ENCODE assay signal across 19 mouse cellular contexts in genomic region chr19:56326243-56326855, GRCm38 (mm10). TPM values are rescaled to one million over a fixed set of nuclear protein-coding genes. Genes with fewer than 3 reads are reported as not detected.
A peak's percentile ranks its signal among the peaks of the same experiment; 100 is the strongest.
DNase-seq lines count a peak whose midpoint lies in the region; ATAC-seq and TF ChIP-seq lines count a peak whose summit lies in the region.
"Had no signal": no experiment of that assay in that cellular context is flagged by ENCODE, and none has a peak within 500 bp of the region (broad histone marks: within the 10 kb centered on the region; RNA-seq: fewer than 3 reads in every experiment).

No protein-coding gene starts in this region.

- no peak for ATAC-seq in kidney, embryonic 15.5 days (replicated peaks; ENCODE audit: low FRiP score)
- peak; percentile 68; the same call in 1 of the 2 replicates for ATAC-seq in forebrain, embryonic 13.5 days
- ATAC-seq in limb, embryonic 14.5 days (ENCODE audit: low FRiP score, low read depth), result 0 out of 2 replicates have a peak, but pooled peaks have one; percentile 28
- ATAC-seq in neural tube, embryonic 15.5 days (ENCODE audit: low FRiP score), result no peak
- no peak for ATAC-seq in granulocyte monocyte progenitor cell, adult 5-6 weeks (replicated peaks; ENCODE audit: poor library complexity, severe bottlenecking)
- ATAC-seq: CD4-positive, CD25-positive, alpha-beta regulatory T cell, adult 4 months; Patski had no signal

- WGBS in kidney, embryonic 15.5 days, result 53% methylated on average over 21 of the region's 21 CpGs
- 27% methylated on average over 21 of the region's 21 CpGs for WGBS in forebrain, embryonic 13.5 days
- WGBS in limb, embryonic 14.5 days, result 53% methylated on average over 21 of the region's 21 CpGs
- 36% methylated on average over 21 of the region's 21 CpGs for WGBS in neural tube, embryonic 15.5 days

- H3K27ac ChIP-seq in kidney, embryonic 15.5 days, result no peak overlapping the region
- 0 out of 2 replicates have a peak overlapping the region, but pooled peaks have one; percentile 31 for H3K27ac ChIP-seq in forebrain, embryonic 13.5 days
- H3K27ac ChIP-seq in limb, embryonic 14.5 days (replicated peaks; ENCODE audit: low read depth, low read length), result no peak overlapping the region
- peak overlapping the region; percentile 45 for H3K27ac ChIP-seq in neural tube, embryonic 15.5 days (replicated peaks)
- H3K27ac ChIP-seq: left cerebral cortex, adult 2 months; stomach, embryonic 15.5 days had no signal

- no peaks in the 10 kb centered on the region for H3K36me3 ChIP-seq in kidney, embryonic 15.5 days
- no peaks in the 10 kb centered on the region for H3K36me3 ChIP-seq in forebrain, embryonic 13.5 days (ENCODE audit: poor library complexity, severe bottlenecking)
- no peaks in the 10 kb centered on the region for H3K36me3 ChIP-seq in limb, embryonic 14.5 days (ENCODE audit: control insufficient read depth, insufficient read depth, low read length)
- no peaks in the 10 kb centered on the region for H3K36me3 ChIP-seq in neural tube, embryonic 15.5 days
- H3K36me3 ChIP-seq: stomach, embryonic 15.5 days had no signal

- DNase-seq in kidney, adult 8-10 months, result no peak
- DNase-seq in limb, embryonic 14.5 days (ENCODE audit: low spot score), result no peak
- DNase-seq in right cerebral cortex, postnatal 4 days, result no peak
- no peak for DNase-seq in cerebellum, postnatal 25 days
- DNase-seq: gastrocnemius, postnatal 36 days; heart, postnatal 14 days; kidney, postnatal 25 days; lung, postnatal 10 days had no signal

- no peak overlapping the region for H3K9ac ChIP-seq in kidney, embryonic 15.5 days
- peak overlapping the region; percentile 46; the same call in 1 of the 2 replicates for H3K9ac ChIP-seq in forebrain, embryonic 13.5 days
- no peak overlapping the region for H3K9ac ChIP-seq in limb, embryonic 14.5 days (ENCODE audit: low read depth, low read length, severe bottlenecking)
- no peak overlapping the region for H3K9ac ChIP-seq in neural tube, embryonic 15.5 days (replicated peaks)
- H3K9ac ChIP-seq: stomach, embryonic 15.5 days had no signal

- H3K4me1 ChIP-seq in kidney, embryonic 15.5 days, result peaks cover 10% of the 10 kb centered on the region
- H3K4me1 ChIP-seq in forebrain, embryonic 13.5 days, result peaks cover 22% of the 10 kb centered on the region
- peaks cover 5% of the 10 kb centered on the region; the same call in 1 of the 2 replicates for H3K4me1 ChIP-seq in limb, embryonic 14.5 days (ENCODE audit: control insufficient read depth, insufficient read depth, low read length)
- peaks cover 14% of the 10 kb centered on the region for H3K4me1 ChIP-seq in neural tube, embryonic 15.5 days

- no peaks in the 10 kb centered on the region for H3K9me3 ChIP-seq in kidney, embryonic 15.5 days (replicated peaks)
- no peaks in the 10 kb centered on the region for H3K9me3 ChIP-seq in forebrain, embryonic 13.5 days (replicated peaks)
- no peaks in the 10 kb centered on the region for H3K9me3 ChIP-seq in limb, embryonic 14.5 days (ENCODE audit: control insufficient read depth, low read length)
- H3K9me3 ChIP-seq in neural tube, embryonic 15.5 days (replicated peaks), result no peaks in the 10 kb centered on the region
- H3K9me3 ChIP-seq: stomach, embryonic 15.5 days had no signal

- no peak overlapping the region for H3K4me3 ChIP-seq in kidney, embryonic 15.5 days (replicated peaks)
- no peak overlapping the region for H3K4me3 ChIP-seq in forebrain, embryonic 13.5 days
- H3K4me3 ChIP-seq in limb, embryonic 14.5 days (replicated peaks; ENCODE audit: low read length), result no peak overlapping the region
- no peak overlapping the region for H3K4me3 ChIP-seq in neural tube, embryonic 15.5 days (replicated peaks)
- H3K4me3 ChIP-seq: left cerebral cortex, adult 2 months; myocyte; stomach, embryonic 15.5 days had no signal

- no peak for TF ChIP-seq POLR2A in limb, embryonic 14.5 days (IDR thresholded peaks at IDR 0.05; ENCODE audit: borderline replicate concordance, extremely low read depth, insufficient read depth, insufficient read length)

- H3K4me2 ChIP-seq in kidney, embryonic 15.5 days, result peak overlapping the region; percentile 26
- peak overlapping the region; percentile 40 for H3K4me2 ChIP-seq in forebrain, embryonic 13.5 days
- no peak overlapping the region for H3K4me2 ChIP-seq in limb, embryonic 14.5 days (replicated peaks; ENCODE audit: low read depth, low read length, severe bottlenecking)
- H3K4me2 ChIP-seq in neural tube, embryonic 15.5 days, result peak overlapping the region; percentile 15; the same call in 1 of the 2 replicates
- H3K4me2 ChIP-seq: liver, embryonic 11.5 days; stomach, embryonic 15.5 days had no signal

- H3K27me3 ChIP-seq in kidney, embryonic 15.5 days, result 0 out of 2 replicates have a peak, but pooled peaks cover 4% of the 10 kb centered on the region
- H3K27me3 ChIP-seq in forebrain, embryonic 13.5 days, result no peaks in the 10 kb centered on the region
- no peaks in the 10 kb centered on the region for H3K27me3 ChIP-seq in limb, embryonic 14.5 days (ENCODE audit: control insufficient read depth, insufficient read depth, low read length)
- H3K27me3 ChIP-seq in neural tube, embryonic 15.5 days (replicated peaks), result 0 out of 2 replicates have a peak, but pooled peaks cover 2% of the 10 kb centered on the region
- H3K27me3 ChIP-seq: Patski; stomach, embryonic 15.5 days had no signal

RNA-seq across cellular contexts. Expression of gene Habp2, which starts 39.4 kb away (rescaled TPM):
- 30.8 and 31.2 TPM in 2 replicates for polyA plus RNA-seq in kidney, embryonic 15.5 days (2015; fragmentation: Nextera tagmentation; extraction: Ambion mirVana)
- 0.10 TPM in 1 of 2 replicates, not detected in the other for polyA plus RNA-seq in forebrain, embryonic 13.5 days (2015; fragmentation: Nextera tagmentation; extraction: Ambion mirVana)
- 0.63 TPM in 1 of 2 replicates, not detected in the other for polyA plus RNA-seq in limb, embryonic 14.5 days (2012; rRNA removed)
- polyA plus RNA-seq in limb, embryonic 14.5 days (2014; fragmentation: Nextera tagmentation; extraction: Ambion mirVana), result 0.10 TPM in 1 of 2 replicates, not detected in the other
- polyA plus RNA-seq in neural tube, embryonic 15.5 days (2015; fragmentation: Nextera tagmentation; extraction: Ambion mirVana), result 0.06 and 0.65 TPM in 2 replicates
- not detected in 2 replicates for total RNA-seq in granulocyte monocyte progenitor cell, adult 5-6 weeks (2014; fragmentation: Nextera tagmentation)
- total RNA-seq in granulocyte monocyte progenitor cell, adult 5-6 weeks (2017), result not detected in 2 replicates
- total RNA-seq: common myeloid progenitor, adult 5-6 weeks; gastrocnemius, postnatal 36 days; heart, postnatal 14 days; left cerebral cortex, adult 2 months had no signal

Comparison
In these comparisons a context has a peak if more than half of its experiments do, and no peak if none do; other contexts are left out.
1. ATAC-seq: peak in forebrain, embryonic 13.5 days (single experiment) and limb, embryonic 14.5 days (single experiment); none in kidney, embryonic 15.5 days (single experiment), neural tube, embryonic 15.5 days (single experiment) and granulocyte monocyte progenitor cell, adult 5-6 weeks (single experiment).
2. H3K27ac ChIP-seq: peak in forebrain, embryonic 13.5 days (single experiment) and neural tube, embryonic 15.5 days (single experiment); none in kidney, embryonic 15.5 days (single experiment) and limb, embryonic 14.5 days (single experiment).
3. RNA of gene Habp2, which starts 39.4 kb away (polyA plus RNA-seq): 30.8 to 31.2 TPM in kidney, embryonic 15.5 days; 0.10 TPM in forebrain, embryonic 13.5 days, 0.06 to 0.65 TPM in neural tube, embryonic 15.5 days and 0.10 to 0.63 TPM in limb, embryonic 14.5 days; every median in the first group is over 10 times any median in the second.